Mouse (Mus musculus) MEL (cell line): ENCODE results near the gene Kmo. TPM values are rescaled to one million over a fixed set of nuclear protein-coding genes. Genes with fewer than 3 reads are reported as not detected.

Experiments used
- DNase-seq: peaks from one replicate; pipeline ENCODE4 v3.0.0; 2011; ENCODE audit warnings: low read depth, low spot score
- H3K27ac ChIP-seq: 2 replicates; pipeline ENCODE4 v1.5.1; 2012; ENCODE audit warnings: low read depth, mild to moderate bottlenecking, control low read depth, low read length, moderate library complexity; ENCODE audit not compliant: control insufficient read depth
- H3K27me3 ChIP-seq, 2 experiments: fragments of 150-350 bp in 1 of 2; sonication (generic) in 1 of 2; 2 replicates each; pipeline ENCODE4 v1.6.1; 2012; ENCODE audit warnings: low read length in 2 of 2, mild to moderate bottlenecking in 2 of 2, improper control_type of control experiment in 1 of 2, moderate library complexity in 1 of 2; ENCODE audit not compliant: insufficient read depth in 2 of 2, control insufficient read depth in 1 of 2
- H3K36me3 ChIP-seq, 2 experiments: 2 replicates each; pipeline ENCODE4 v1.6.1; 2012 to 2014; ENCODE audit warnings: low read length in 2 of 2, improper control_type of control experiment in 1 of 2, inconsistent platforms in 1 of 2, mild to moderate bottlenecking in 1 of 2; ENCODE audit not compliant: insufficient read depth in 2 of 2, control insufficient read depth in 1 of 2
- H3K4me1 ChIP-seq, 2 experiments: fragments of 150-350 bp in 1 of 2; sonication (generic) in 1 of 2; 2 replicates each; pipeline ENCODE4 v1.6.1; 2012; ENCODE audit warnings: low read length in 2 of 2, improper control_type of control experiment in 1 of 2, mild to moderate bottlenecking in 1 of 2; ENCODE audit not compliant: insufficient read depth in 2 of 2, control insufficient read depth in 1 of 2
- H3K4me3 ChIP-seq, 2 experiments: fragments of 150-350 bp in 1 of 2; sonication (generic) in 1 of 2; 2 replicates each; pipeline ENCODE4 v1.5.1; 2012; ENCODE audit warnings: low read depth in 2 of 2, low read length in 2 of 2, mild to moderate bottlenecking in 2 of 2, moderate library complexity in 2 of 2, control low read depth in 1 of 2, improper control_type of control experiment in 1 of 2; ENCODE audit not compliant: control insufficient read depth in 1 of 2, insufficient read depth in 1 of 2
- H3K79me2 ChIP-seq: 2 replicates; pipeline ENCODE4 v1.6.1; 2012; ENCODE audit warnings: mild to moderate bottlenecking, low read length, moderate library complexity; ENCODE audit not compliant: control insufficient read depth, poor library complexity, insufficient read depth
- H3K9ac ChIP-seq: 2 replicates; pipeline ENCODE4 v1.6.1; 2012; ENCODE audit warnings: low read depth, mild to moderate bottlenecking, control low read depth, low read length, moderate library complexity; ENCODE audit not compliant: control insufficient read depth, poor library complexity, severe bottlenecking
- H3K9me3 ChIP-seq: fragments of 150-350 bp; sonication (generic); replicated peaks from 2 replicates; pipeline ENCODE4 v1.6.1; 2012; ENCODE audit warnings: mild to moderate bottlenecking, low read length, improper control_type of control experiment, moderate library complexity; ENCODE audit not compliant: insufficient read depth
- BHLHE40 ChIP-seq: IDR thresholded peaks from 2 replicates; pipeline ENCODE4 v1.6.1; 2012; ENCODE audit warnings: low read depth, mild to moderate bottlenecking, inconsistent platforms, low read length, improper control_type of control experiment, borderline replicate concordance
- CHD1 ChIP-seq: IDR thresholded peaks from 2 replicates; pipeline ENCODE4 v1.6.1; 2012; ENCODE audit warnings: low read depth, mild to moderate bottlenecking, inconsistent platforms, low read length, improper control_type of control experiment
- CHD2 ChIP-seq: IDR thresholded peaks from 2 replicates; pipeline ENCODE4 v1.6.1; 2011; ENCODE audit warnings: low read length, improper control_type of control experiment
- CTCF ChIP-seq, 3 experiments: IDR thresholded peaks in 2 of 3; conservative IDR thresholded peaks in 1 of 3; 2 replicates each; pipeline ENCODE4 v1.5.1; 2011 to 2012; ENCODE audit warnings: low read length in 3 of 3, low read depth in 2 of 3, mild to moderate bottlenecking in 2 of 3, improper control_type of control experiment in 1 of 3, inconsistent platforms in 1 of 3, mixed read lengths in 1 of 3, moderate library complexity in 1 of 3; ENCODE audit not compliant: control insufficient read depth in 1 of 3, insufficient read depth in 1 of 3, poor library complexity in 1 of 3, severe bottlenecking in 1 of 3
- EP300 ChIP-seq, 2 experiments: IDR thresholded peaks; 2 replicates each; pipeline ENCODE4 v1.6.1; 2011; ENCODE audit warnings: improper control_type of control experiment in 2 of 2, low read length in 2 of 2, low read depth in 1 of 2, mild to moderate bottlenecking in 1 of 2
- GATA1 ChIP-seq: IDR thresholded peaks from 2 replicates; pipeline ENCODE4 v1.6.1; 2011; ENCODE audit warnings: low read depth, low read length, improper control_type of control experiment
- HCFC1 ChIP-seq: IDR thresholded peaks from 2 replicates; pipeline ENCODE4 v1.6.1; 2012; ENCODE audit warnings: low read depth, mild to moderate bottlenecking, inconsistent platforms, low read length, improper control_type of control experiment, moderate library complexity
- MAFK ChIP-seq: IDR thresholded peaks from 2 replicates; pipeline ENCODE4 v1.6.1; 2011; ENCODE audit warnings: low read depth, mild to moderate bottlenecking, low read length, improper control_type of control experiment, borderline replicate concordance
- MAX ChIP-seq: IDR thresholded peaks from 2 replicates; pipeline ENCODE4 v1.6.1; 2011; ENCODE audit warnings: low read length, improper control_type of control experiment
- MAZ ChIP-seq: IDR thresholded peaks from 2 replicates; pipeline ENCODE4 v1.6.1; 2012; ENCODE audit warnings: low read depth, mild to moderate bottlenecking, inconsistent platforms, low read length, improper control_type of control experiment
- MYC ChIP-seq: IDR thresholded peaks from 2 replicates; pipeline ENCODE4 v1.6.1; 2011; ENCODE audit warnings: low read depth, mild to moderate bottlenecking, low read length, improper control_type of control experiment, moderate library complexity
- NRF1 ChIP-seq: IDR thresholded peaks from 2 replicates; pipeline ENCODE4 v1.6.1; 2014; ENCODE audit warnings: low read depth, mild to moderate bottlenecking, inconsistent platforms, low read length, improper control_type of control experiment, moderate library complexity; ENCODE audit not compliant: poor library complexity, insufficient read depth, severe bottlenecking
- POLR2A ChIP-seq, 2 experiments: IDR thresholded peaks; 2 replicates each; pipeline ENCODE4 v1.6.1; 2011 to 2012; ENCODE audit warnings: low read length in 2 of 2, mild to moderate bottlenecking in 2 of 2, control low read depth in 1 of 2, improper control_type of control experiment in 1 of 2, low read depth in 1 of 2, moderate library complexity in 1 of 2; ENCODE audit not compliant: control insufficient read depth in 1 of 2, insufficient read depth in 1 of 2, poor library complexity in 1 of 2
- RCOR1 ChIP-seq: IDR thresholded peaks from 2 replicates; pipeline ENCODE4 v1.6.1; 2012; ENCODE audit warnings: low read depth, mild to moderate bottlenecking, inconsistent platforms, low read length, improper control_type of control experiment
- USF1 ChIP-seq: IDR thresholded peaks from 2 replicates; pipeline ENCODE4 v1.6.1; 2014; ENCODE audit warnings: low read depth, mild to moderate bottlenecking, inconsistent platforms, low read length, improper control_type of control experiment, moderate library complexity
- USF2 ChIP-seq, 2 experiments: IDR thresholded peaks; 2 replicates each; pipeline ENCODE4 v1.6.1; 2011 to 2012; ENCODE audit warnings: improper control_type of control experiment in 2 of 2, low read length in 2 of 2, borderline replicate concordance in 1 of 2, inconsistent platforms in 1 of 2, low read depth in 1 of 2, mild to moderate bottlenecking in 1 of 2; ENCODE audit not compliant: insufficient read depth in 1 of 2
- ZC3H11A ChIP-seq: IDR thresholded peaks from 2 replicates; pipeline ENCODE4 v1.6.1; 2012; ENCODE audit warnings: low read depth, mild to moderate bottlenecking, inconsistent platforms, low read length, improper control_type of control experiment
- ZKSCAN1 ChIP-seq: IDR thresholded peaks from 2 replicates; pipeline ENCODE4 v1.6.1; 2012; ENCODE audit warnings: low read depth, mild to moderate bottlenecking, inconsistent platforms, low read length, improper control_type of control experiment, moderate library complexity
- ZNF384 ChIP-seq: IDR thresholded peaks from 2 replicates; pipeline ENCODE4 v1.6.1; 2012; ENCODE audit warnings: low read depth, mild to moderate bottlenecking, inconsistent platforms, low read length, improper control_type of control experiment
- polyA plus RNA-seq, 2 experiments: library from polyadenylated mRNA; stranded (reverse) in 1 of 2; unstranded in 1 of 2; fragments of >175 nt in 1 of 2; fragments of >200 nt in 1 of 2; gene quantifications; 2 replicates each; pipeline versions ENCODE4 v1.2.1 to v1.2.4; 2012; ENCODE audit warnings: low replicate concordance in 2 of 2, low read depth in 1 of 2; ENCODE audit not compliant: insufficient read length in 2 of 2, insufficient read depth in 1 of 2, missing spikeins in 1 of 2
- total RNA-seq: library from RNA; depleted of rRNA; stranded (reverse); fragments of 300-350 nt; gene quantifications from 2 replicates; pipeline ENCODE4 v1.2.3, GENCODE M21; 2012

Gene Kmo
- total and polyA plus RNA-seq, 3 experiments, result 0.27 to 1.6 TPM; not detected in 1

DNA sequence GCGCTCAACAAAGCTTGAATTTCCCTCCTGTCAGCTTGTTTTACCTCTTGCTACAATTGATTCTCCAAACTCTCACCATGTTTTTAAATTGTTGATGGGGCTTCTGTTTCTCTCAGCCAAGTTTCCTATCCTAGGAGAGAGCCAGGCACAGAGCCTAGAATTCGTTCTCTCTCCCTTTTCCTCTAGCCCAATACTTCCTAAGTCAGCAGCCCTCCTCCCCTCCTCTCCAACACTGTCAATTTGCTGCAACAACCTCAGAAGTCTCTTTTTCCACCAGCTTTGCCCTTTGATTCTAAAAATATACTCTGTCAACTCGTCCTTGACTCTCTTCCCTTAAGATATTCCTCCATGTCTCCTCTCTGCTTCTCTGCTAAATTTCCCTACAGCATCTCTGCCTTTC, 79.2 kb downstream of the Kmo start:
- no peak for TF ChIP-seq RCOR1
- TF ChIP-seq MAFK, result no peak
- TF ChIP-seq CHD2, result no peak
- TF ChIP-seq MAX, result no peak
- no peak for TF ChIP-seq MAZ
- TF ChIP-seq HCFC1, result no peak

DNA sequence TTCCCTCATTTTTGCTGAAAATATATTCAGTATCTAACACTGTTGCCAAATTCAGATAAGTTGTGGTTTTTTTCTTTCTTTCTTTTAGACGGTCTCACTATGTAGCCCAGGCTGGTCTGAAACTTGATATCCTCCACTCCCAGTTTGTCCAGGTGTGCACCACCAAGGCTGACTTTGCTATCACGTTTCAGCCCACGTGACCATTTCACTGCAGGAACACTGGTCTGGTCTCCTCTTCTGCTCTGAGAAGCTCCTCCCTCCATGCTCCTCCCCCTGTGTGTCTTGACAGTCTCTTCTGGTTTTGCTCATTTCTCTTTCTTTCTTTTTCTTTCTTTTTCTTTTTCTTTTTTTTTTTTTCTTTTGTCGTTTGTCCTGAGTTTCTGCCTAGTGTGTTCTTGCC, 79.6 kb downstream of the Kmo start:
- H3K9me3 ChIP-seq, result no peaks in the 10 kb centered on the region
- no peak overlapping the region for H3K9ac ChIP-seq
- TF ChIP-seq GATA1, result no peak
- TF ChIP-seq POLR2A (IDR thresholded peaks at IDR 0.05; ENCODE audit: control insufficient read depth in 1 of 2, insufficient read depth in 1 of 2, low read depth in 1 of 2, low read length in 2 of 2, poor library complexity in 1 of 2), result no peak
- TF ChIP-seq USF1, result peak; percentile 95
- TF ChIP-seq ZKSCAN1, result no peak
- peak; percentile 38 to 76; a peak in 3 of 4 replicates for TF ChIP-seq USF2 (IDR thresholded peaks at IDR 0.05; ENCODE audit: borderline replicate concordance in 1 of 2, insufficient read depth in 1 of 2, low read depth in 1 of 2, low read length in 2 of 2)
- TF ChIP-seq ZNF384, result no peak
- TF ChIP-seq BHLHE40, result peak; percentile 64; the same call in 1 of the 2 replicates
- TF ChIP-seq CTCF (IDR thresholded peaks at IDR 0.05 in 2 of 3, conservative IDR thresholded peaks at IDR 0.05 in 1 of 3; ENCODE audit: control insufficient read depth in 1 of 3, insufficient read depth in 1 of 3, low read depth in 2 of 3, low read length in 3 of 3, poor library complexity in 1 of 3, severe bottlenecking in 1 of 3), result no peak
- no peak for TF ChIP-seq NRF1
- no peak for TF ChIP-seq ZC3H11A
- TF ChIP-seq MYC, result no peak
- peak; percentile 71 for TF ChIP-seq MAX
- no peak for TF ChIP-seq EP300 (IDR thresholded peaks at IDR 0.05; ENCODE audit: low read depth in 1 of 2, low read length in 2 of 2)
- no peak for TF ChIP-seq CHD1
- no peak for TF ChIP-seq RCOR1
- no peak overlapping the region for H3K27ac ChIP-seq
- peak; percentile 64 for DNase-seq
- H3K4me1 ChIP-seq, result no peaks in the 10 kb centered on the region
- H3K79me2 ChIP-seq, result no peaks in the 10 kb centered on the region
- no peaks in the 10 kb centered on the region for H3K36me3 ChIP-seq
- no peaks in the 10 kb centered on the region for H3K27me3 ChIP-seq
- peak overlapping the region in 1 of 2 experiments; percentile 47; a peak in 2 of 4 replicates for H3K4me3 ChIP-seq

More for the DNA sequence above, 79.2 kb downstream of the Kmo start:
- Histone ChIP-seq H3K79me2 (no peaks in the 10 kb centered on the region), H3K36me3 (no peaks in the 10 kb centered on the region), H3K4me1 (no peaks in the 10 kb centered on the region), H3K9me3 (no peaks in the 10 kb centered on the region), H3K27ac (no peak overlapping the region), H3K4me3 (no peak overlapping the region), H3K27me3 (no peaks in the 10 kb centered on the region), H3K9ac (no peak overlapping the region)
- no peak for DNase-seq
